In the genomic region with DNA sequence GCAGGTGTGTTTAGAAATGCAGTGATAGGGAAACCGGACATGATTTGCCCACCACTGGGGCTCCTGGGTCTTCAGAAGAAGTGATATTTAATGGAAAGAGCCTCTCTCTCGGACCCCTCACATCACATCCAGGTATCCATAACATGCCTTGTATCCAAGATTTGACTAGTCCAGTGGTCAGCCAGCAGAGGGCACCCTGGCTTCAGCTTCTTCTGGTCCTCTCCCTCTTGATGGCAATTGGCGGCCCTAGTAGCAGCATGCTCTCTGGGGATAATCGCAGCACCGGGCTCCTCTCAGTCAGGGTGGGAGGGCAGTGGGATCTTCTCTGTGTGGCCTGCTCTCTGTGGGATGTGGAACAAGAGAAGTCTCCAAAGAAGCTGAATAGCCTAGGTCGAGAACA, we compare ENCODE assay signal across 11 mouse cellular contexts. TPM values are rescaled to one million over a fixed set of nuclear protein-coding genes. Genes with fewer than 3 reads are reported as not detected.
DNase-seq lines count a peak whose midpoint lies in the region; ATAC-seq and TF ChIP-seq lines count a peak whose summit lies in the region.
"Had no signal": no experiment of that assay in that cellular context is flagged by ENCODE, and none has a peak within 500 bp of the region (broad histone marks: within the 10 kb centered on the region; RNA-seq: fewer than 3 reads in every experiment).

No protein-coding gene starts in this region.

- H3K27ac ChIP-seq in heart, adult 2 months: no peak overlapping the region
- no peak overlapping the region for H3K27ac ChIP-seq in heart, embryonic 12.5 days (ENCODE audit: poor library complexity, severe bottlenecking)
- no peak overlapping the region for H3K27ac ChIP-seq in midbrain, postnatal 0 days (ENCODE audit: low read depth, low read length)
- H3K27ac ChIP-seq in midbrain, embryonic 15.5 days: no peak overlapping the region
- no peak overlapping the region for H3K27ac ChIP-seq in olfactory bulb, adult 2 months (ENCODE audit: insufficient read depth, low read depth, low read length)

- no peak overlapping the region for H3K4me3 ChIP-seq in heart, adult 2 months
- no peak overlapping the region for H3K4me3 ChIP-seq in heart, embryonic 12.5 days
- H3K4me3 ChIP-seq in midbrain, postnatal 0 days (ENCODE audit: low read depth, low read length): no peak overlapping the region
- H3K4me3 ChIP-seq in midbrain, embryonic 15.5 days: no peak overlapping the region
- H3K4me3 ChIP-seq in olfactory bulb, adult 2 months (ENCODE audit: insufficient read depth, low read depth, low read length): no peak overlapping the region

- no peaks in the 10 kb centered on the region for H3K27me3 ChIP-seq in heart, adult 2 months (ENCODE audit: control insufficient read depth, insufficient read depth, low read length)
- H3K27me3 ChIP-seq in heart, embryonic 12.5 days (replicated peaks): 0 out of 2 replicates have a peak, but pooled peaks cover 5% of the 10 kb centered on the region
- H3K27me3 ChIP-seq in midbrain, postnatal 0 days (ENCODE audit: insufficient read depth, low read length): no peaks in the 10 kb centered on the region
- no peaks in the 10 kb centered on the region for H3K27me3 ChIP-seq in midbrain, embryonic 15.5 days (replicated peaks)

- no peak for ATAC-seq in heart, embryonic 12.5 days (ENCODE audit: insufficient number of reproducible peaks, low FRiP score)
- no peak for ATAC-seq in midbrain, postnatal 0 days (ENCODE audit: low FRiP score)
- ATAC-seq in midbrain, embryonic 15.5 days (replicated peaks): no peak
- ATAC-seq in erythroid progenitor cell, adult 5-6 weeks (replicated peaks; ENCODE audit: low FRiP score, poor library complexity, severe bottlenecking): no peak

- DNase-seq in heart, adult 2 months: no peak
- DNase-seq in midbrain, postnatal 0 days (ENCODE audit: low spot score): peak; percentile 67
- DNase-seq in embryo, embryonic 11 days: peak; percentile 31
- no peak for DNase-seq in T-cell, adult 2 months (ENCODE audit: low spot score)

- TF ChIP-seq CTCF in heart, adult 2 months (IDR thresholded peaks at IDR 0.05): peak; percentile 36; the same call in 1 of the 2 replicates
- TF ChIP-seq CTCF in midbrain, postnatal 0 days (IDR thresholded peaks at IDR 0.05): peak; percentile 77
- TF ChIP-seq CTCF in olfactory bulb, adult 2 months (IDR thresholded peaks at IDR 0.05; ENCODE audit: insufficient read depth, low read depth, low read length): peak; percentile 24; the same call in 1 of the 2 replicates

- H3K4me1 ChIP-seq in heart, adult 2 months (ENCODE audit: control insufficient read depth, insufficient read depth, low read length): no peaks in the 10 kb centered on the region
- no peaks in the 10 kb centered on the region for H3K4me1 ChIP-seq in heart, embryonic 12.5 days (replicated peaks)
- no peaks in the 10 kb centered on the region for H3K4me1 ChIP-seq in midbrain, postnatal 0 days (ENCODE audit: insufficient read depth, low read length)
- H3K4me1 ChIP-seq in midbrain, embryonic 15.5 days: no peaks in the 10 kb centered on the region
- H3K4me1 ChIP-seq in olfactory bulb, adult 2 months (ENCODE audit: control insufficient read depth, insufficient read depth, low read length): no peaks in the 10 kb centered on the region

- H3K9ac ChIP-seq in heart, adult 2 months (ENCODE audit: low read depth, low read length): no peak overlapping the region
- no peak overlapping the region for H3K9ac ChIP-seq in heart, embryonic 12.5 days
- H3K9ac ChIP-seq in midbrain, postnatal 0 days (replicated peaks; ENCODE audit: low read length, poor library complexity, severe bottlenecking): no peak overlapping the region
- H3K9ac ChIP-seq in midbrain, embryonic 15.5 days: no peak overlapping the region

- intact Hi-C loops in heart, adult 2 months (cut with DNase I): no loop called here

- 44% methylated on average over 6 of the region's 6 CpGs for WGBS in heart, adult 2 months
- WGBS in heart, embryonic 12.5 days: 45% methylated on average over 6 of the region's 6 CpGs
- WGBS in midbrain, postnatal 0 days: 38% methylated on average over 6 of the region's 6 CpGs
- WGBS in midbrain, embryonic 15.5 days: 36% methylated on average over 6 of the region's 6 CpGs
- 45% methylated on average over 6 of the region's 6 CpGs for WGBS in olfactory bulb, adult 2 months

- no peak overlapping the region for H3K4me2 ChIP-seq in heart, embryonic 12.5 days
- no peak overlapping the region for H3K4me2 ChIP-seq in midbrain, postnatal 0 days (ENCODE audit: low read depth, low read length, poor library complexity, severe bottlenecking)
- H3K4me2 ChIP-seq in midbrain, embryonic 15.5 days: no peak overlapping the region

- TF ChIP-seq POLR2A in heart, adult 2 months (IDR thresholded peaks at IDR 0.05; ENCODE audit: insufficient read depth, low read depth, low read length): no peak
- TF ChIP-seq POLR2A in olfactory bulb, adult 2 months (IDR thresholded peaks at IDR 0.05; ENCODE audit: insufficient read depth, low read depth, low read length): no peak

- no peaks in the 10 kb centered on the region for H3K79me2 ChIP-seq in heart, adult 2 months (replicated peaks; ENCODE audit: control insufficient read depth, insufficient read depth, low read length)

- H3K9me3 ChIP-seq in heart, embryonic 12.5 days (replicated peaks): peaks cover 4% of the 10 kb centered on the region
- no peaks in the 10 kb centered on the region for H3K9me3 ChIP-seq in midbrain, postnatal 0 days (ENCODE audit: low read length)
- H3K9me3 ChIP-seq in midbrain, embryonic 15.5 days: no peaks in the 10 kb centered on the region

- no peak for TF ChIP-seq EP300 in heart, adult 2 months (IDR thresholded peaks at IDR 0.05; ENCODE audit: insufficient read depth, low read depth, low read length)

- no peaks in the 10 kb centered on the region for H3K36me3 ChIP-seq in heart, adult 2 months (ENCODE audit: control insufficient read depth, insufficient read depth, low read length)
- no peaks in the 10 kb centered on the region for H3K36me3 ChIP-seq in heart, embryonic 12.5 days
- H3K36me3 ChIP-seq in midbrain, postnatal 0 days (ENCODE audit: insufficient read depth, low read length): no peaks in the 10 kb centered on the region
- no peaks in the 10 kb centered on the region for H3K36me3 ChIP-seq in midbrain, embryonic 15.5 days (replicated peaks)
- H3K36me3 ChIP-seq: G1E had no signal

RNA-seq across cellular contexts. Expression of a gene that starts 17.2 kb away (rescaled TPM):
- not detected for total RNA-seq in heart, adult 2 months (2021)
- not detected in 2 replicates for polyA plus RNA-seq in heart, adult 2 months (2012; rRNA removed)
- not detected in 2 replicates for polyA plus RNA-seq in heart, embryonic 12.5 days (2016; fragmentation: Nextera tagmentation; extraction: Ambion mirVana)
- not detected in 2 replicates for total RNA-seq in midbrain, postnatal 0 days (2014; rRNA removed)
- not detected in 2 replicates for polyA plus RNA-seq in midbrain, postnatal 0 days (2015; fragmentation: Nextera tagmentation; extraction: Ambion mirVana)
- not detected in 2 replicates for polyA plus RNA-seq in midbrain, embryonic 15.5 days (2015; fragmentation: Nextera tagmentation; extraction: Ambion mirVana)
- polyA plus RNA-seq in olfactory bulb, adult 2 months (2012; ENCODE audit: insufficient read depth, insufficient read length, low replicate concordance, missing spikeins): not detected in 2 replicates
- total RNA-seq in erythroid progenitor cell, adult 5-6 weeks (2015; ENCODE audit: low replicate concordance): not detected in 2 replicates
- not detected in 2 replicates for total RNA-seq in erythroid progenitor cell, adult 5-6 weeks (2017; ENCODE audit: low replicate concordance)
- total RNA-seq: G1E; left cerebral cortex, postnatal 36 days had no signal
- polyA plus RNA-seq: G1E; spleen, adult 2 months had no signal

RNA-seq across cellular contexts. Expression of a gene that starts 18.7 kb away (rescaled TPM):
- total RNA-seq in heart, adult 2 months (2021): not detected
- not detected in 2 replicates for polyA plus RNA-seq in heart, adult 2 months (2012; rRNA removed)
- not detected in 2 replicates for polyA plus RNA-seq in heart, embryonic 12.5 days (2016; fragmentation: Nextera tagmentation; extraction: Ambion mirVana)
- not detected in 2 replicates for total RNA-seq in midbrain, postnatal 0 days (2014; rRNA removed)
- polyA plus RNA-seq in midbrain, postnatal 0 days (2015; fragmentation: Nextera tagmentation; extraction: Ambion mirVana): not detected in 2 replicates
- polyA plus RNA-seq in midbrain, embryonic 15.5 days (2015; fragmentation: Nextera tagmentation; extraction: Ambion mirVana): not detected in 2 replicates
- polyA plus RNA-seq in olfactory bulb, adult 2 months (2012; ENCODE audit: insufficient read depth, insufficient read length, low replicate concordance, missing spikeins): not detected in 2 replicates
- total RNA-seq in erythroid progenitor cell, adult 5-6 weeks (2015; ENCODE audit: low replicate concordance): not detected in 2 replicates
- not detected in 2 replicates for total RNA-seq in erythroid progenitor cell, adult 5-6 weeks (2017; ENCODE audit: low replicate concordance)
- total RNA-seq: G1E; left cerebral cortex, postnatal 36 days had no signal
- polyA plus RNA-seq: G1E; spleen, adult 2 months had no signal

RNA-seq across cellular contexts. Expression of a gene that starts 40.2 kb away (rescaled TPM):
- 1 to 10 TPM; 6.5 to 6.8 TPM for total RNA-seq in heart, adult 2 months (2021)
- polyA plus RNA-seq in heart, adult 2 months (2012; rRNA removed): 2.7 and 6.4 TPM in 2 replicates
- 6.8 and 7.2 TPM in 2 replicates for polyA plus RNA-seq in heart, embryonic 12.5 days (2016; fragmentation: Nextera tagmentation; extraction: Ambion mirVana)
- total RNA-seq in midbrain, postnatal 0 days (2014; rRNA removed): 13.6 and 15.7 TPM in 2 replicates
- 16.5 and 16.7 TPM in 2 replicates for polyA plus RNA-seq in midbrain, postnatal 0 days (2015; fragmentation: Nextera tagmentation; extraction: Ambion mirVana)
- polyA plus RNA-seq in midbrain, embryonic 15.5 days (2015; fragmentation: Nextera tagmentation; extraction: Ambion mirVana): 24.5 TPM in 2 replicates
- not detected in 2 replicates for polyA plus RNA-seq in olfactory bulb, adult 2 months (2012; ENCODE audit: insufficient read depth, insufficient read length, low replicate concordance, missing spikeins)
- total RNA-seq in erythroid progenitor cell, adult 5-6 weeks (2015; ENCODE audit: low replicate concordance): not detected in 2 replicates
- not detected in 2 replicates for total RNA-seq in erythroid progenitor cell, adult 5-6 weeks (2017; ENCODE audit: low replicate concordance)
- polyA plus RNA-seq: G1E had no signal

RNA-seq across cellular contexts. Expression of a gene that starts 48.3 kb away (rescaled TPM):
- not detected for total RNA-seq in heart, adult 2 months (2021)
- not detected in 2 replicates for polyA plus RNA-seq in heart, adult 2 months (2012; rRNA removed)
- polyA plus RNA-seq in heart, embryonic 12.5 days (2016; fragmentation: Nextera tagmentation; extraction: Ambion mirVana): 1.7 and 1.8 TPM in 2 replicates
- 105 and 126 TPM in 2 replicates for total RNA-seq in midbrain, postnatal 0 days (2014; rRNA removed)
- 295 and 359 TPM in 2 replicates for polyA plus RNA-seq in midbrain, postnatal 0 days (2015; fragmentation: Nextera tagmentation; extraction: Ambion mirVana)
- polyA plus RNA-seq in midbrain, embryonic 15.5 days (2015; fragmentation: Nextera tagmentation; extraction: Ambion mirVana): 144 and 153 TPM in 2 replicates
- not detected in 2 replicates for polyA plus RNA-seq in olfactory bulb, adult 2 months (2012; ENCODE audit: insufficient read depth, insufficient read length, low replicate concordance, missing spikeins)
- not detected in 2 replicates for total RNA-seq in erythroid progenitor cell, adult 5-6 weeks (2015; ENCODE audit: low replicate concordance)
- not detected in 2 replicates for total RNA-seq in erythroid progenitor cell, adult 5-6 weeks (2017; ENCODE audit: low replicate concordance)
- total RNA-seq: G1E had no signal
- polyA plus RNA-seq: G1E; spleen, adult 2 months had no signal

Comparison
In these comparisons a context has a peak if more than half of its experiments do, and no peak if none do; other contexts are left out.
1. DNase-seq: peak in midbrain, postnatal 0 days (single experiment) and embryo, embryonic 11 days (single experiment); none in heart, adult 2 months (0 of 2) and T-cell, adult 2 months (single experiment).
2. CTCF ChIP-seq: peak in every context shown above with its lines; median percentile 77 in midbrain, postnatal 0 days; 36 in heart, adult 2 months; 24 in olfactory bulb, adult 2 months.